Mouse (Mus musculus) T-helper 1 cell (primary cell): ENCODE results near the gene Tnfsf4.

ENCODE experiments used
- in situ Hi-C: fragments of 300-600 bp; cut with MboI, MseI; formaldehyde crosslinking; loops from one replicate; pipeline ENCODE4 v1.15.1; 2025; ENCODE audit warnings: high pct_unique_total_duplicates

Tnfsf4 gene

GRCm38 (mm10) chr1:161451683-161452245 lies 56.6 kb downstream of the Tnfsf4 start:
- in situ Hi-C loops: no loop called here

- in situ Hi-C loops: no loop called here
Measured at GRCm38 (mm10) chr1:161452250-161452649, 57.0 kb downstream of the Tnfsf4 start.

DNA sequence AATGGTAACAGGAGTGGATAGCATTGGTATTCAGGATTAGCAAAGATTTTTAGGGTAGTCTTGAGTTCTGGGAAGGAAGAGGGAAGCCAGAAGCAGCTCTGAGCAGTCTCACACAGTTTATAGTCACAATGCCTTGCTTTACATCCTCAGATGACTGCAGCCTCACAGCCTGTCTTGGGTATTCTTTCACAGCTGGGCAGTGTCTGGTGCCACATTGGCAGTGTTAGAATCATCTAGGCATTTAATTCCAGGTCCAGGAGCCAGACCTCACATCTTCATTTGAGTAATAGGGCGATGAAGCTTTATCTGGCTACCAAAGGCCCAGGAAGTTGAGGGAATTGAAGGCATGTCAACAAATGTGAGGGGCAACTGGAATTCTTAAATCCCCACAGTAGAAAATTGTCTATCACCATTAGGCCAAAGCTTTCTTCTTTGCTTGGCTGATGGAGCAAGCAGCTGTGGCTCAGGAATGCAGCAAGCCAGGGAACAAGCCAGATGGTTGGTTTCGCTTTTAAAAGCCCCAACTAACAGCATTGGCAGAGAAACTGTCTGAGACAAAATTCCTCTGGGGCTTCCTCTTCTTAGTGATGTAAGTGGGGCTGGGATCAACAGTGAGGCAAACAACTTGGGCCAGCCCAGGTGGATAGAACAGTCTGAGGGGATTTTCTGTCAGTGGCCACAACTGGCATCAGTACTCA lies 68.3 kb downstream of the Tnfsf4 start:
- in situ Hi-C loops: no loop called here
